Mouse (Mus musculus): ENCODE data around the gene Trpt1.

The Trpt1 gene

GRCm38 (mm10) chr19:6973581-6974190 lies 22.2 kb upstream of the Trpt1 start:
- in situ Hi-C loops (cut with MboI; ENCODE audit: low pct_unique_long_range_greater_than_20kb in 1 of 2, low sequenced_read_pairs in 2 of 2, unreplicated experiment in 1 of 2): no loop called here

GRCm38 (mm10) chr19:6974211-6975205 lies 21.4 kb upstream of the Trpt1 start, which contains the start of gene Ppp1r14b:
Gene Ppp1r14b (plus strand): TSS chr19:6974968.
- in situ Hi-C loops (cut with MboI; ENCODE audit: low pct_unique_long_range_greater_than_20kb in 1 of 2, low sequenced_read_pairs in 2 of 2, unreplicated experiment in 1 of 2): no loop called here

DNA sequence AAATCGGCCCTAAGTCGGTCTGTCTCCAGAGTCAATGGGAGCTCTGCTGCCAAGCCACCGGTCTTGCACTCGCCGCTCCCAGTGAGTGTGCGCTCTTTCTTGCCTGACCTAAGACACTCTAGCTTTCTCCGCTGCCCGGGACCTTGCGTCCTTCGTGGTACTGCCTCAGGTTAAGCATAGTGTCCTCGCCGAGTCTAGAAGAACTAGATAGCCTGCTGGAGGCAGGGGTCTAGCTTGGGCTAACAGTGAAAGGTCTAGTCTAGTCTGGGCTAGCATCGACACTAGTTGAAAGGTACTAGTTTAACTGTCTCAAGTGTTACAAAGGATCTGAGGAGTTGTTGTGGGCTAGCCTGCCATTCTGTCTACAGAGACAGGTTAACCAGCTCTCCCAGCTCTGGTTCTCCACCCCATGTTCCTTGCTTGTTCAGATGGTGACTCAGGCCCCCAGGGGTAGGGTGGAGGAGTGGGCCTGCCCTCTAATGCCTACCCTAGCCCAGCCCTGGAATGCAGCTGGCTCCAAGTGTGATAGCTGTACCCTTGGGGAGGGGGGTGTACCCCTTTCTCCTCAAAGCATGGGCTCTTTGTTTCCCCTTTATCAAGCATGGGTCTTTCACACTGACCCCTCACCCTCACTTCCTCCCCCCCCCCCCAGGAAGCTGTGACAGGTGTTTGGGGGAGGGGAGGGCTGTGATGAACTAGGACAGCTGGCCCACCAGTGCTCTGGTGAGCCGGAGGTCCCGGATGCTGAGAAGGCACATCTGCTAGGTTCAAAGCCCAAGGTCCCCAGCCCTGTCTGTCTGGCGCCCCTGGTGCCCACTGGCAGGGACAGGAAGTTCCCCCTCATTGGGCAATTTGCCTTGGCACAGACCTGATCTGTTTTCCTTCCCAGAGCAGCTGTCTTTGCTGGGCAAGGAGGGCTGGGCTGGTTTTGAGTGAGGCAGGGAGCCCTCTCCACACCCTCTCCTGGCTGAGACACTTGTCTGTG lies 20.1 kb upstream of the Trpt1 start, which contains the start of gene Plcb3:
Gene Plcb3, minus strand, starts transcription at position 934 of the 985 bp plus-strand sequence.
- in situ Hi-C loops (cut with MboI; ENCODE audit: low pct_unique_long_range_greater_than_20kb in 1 of 2, low sequenced_read_pairs in 2 of 2, unreplicated experiment in 1 of 2): no loop called here

DNA sequence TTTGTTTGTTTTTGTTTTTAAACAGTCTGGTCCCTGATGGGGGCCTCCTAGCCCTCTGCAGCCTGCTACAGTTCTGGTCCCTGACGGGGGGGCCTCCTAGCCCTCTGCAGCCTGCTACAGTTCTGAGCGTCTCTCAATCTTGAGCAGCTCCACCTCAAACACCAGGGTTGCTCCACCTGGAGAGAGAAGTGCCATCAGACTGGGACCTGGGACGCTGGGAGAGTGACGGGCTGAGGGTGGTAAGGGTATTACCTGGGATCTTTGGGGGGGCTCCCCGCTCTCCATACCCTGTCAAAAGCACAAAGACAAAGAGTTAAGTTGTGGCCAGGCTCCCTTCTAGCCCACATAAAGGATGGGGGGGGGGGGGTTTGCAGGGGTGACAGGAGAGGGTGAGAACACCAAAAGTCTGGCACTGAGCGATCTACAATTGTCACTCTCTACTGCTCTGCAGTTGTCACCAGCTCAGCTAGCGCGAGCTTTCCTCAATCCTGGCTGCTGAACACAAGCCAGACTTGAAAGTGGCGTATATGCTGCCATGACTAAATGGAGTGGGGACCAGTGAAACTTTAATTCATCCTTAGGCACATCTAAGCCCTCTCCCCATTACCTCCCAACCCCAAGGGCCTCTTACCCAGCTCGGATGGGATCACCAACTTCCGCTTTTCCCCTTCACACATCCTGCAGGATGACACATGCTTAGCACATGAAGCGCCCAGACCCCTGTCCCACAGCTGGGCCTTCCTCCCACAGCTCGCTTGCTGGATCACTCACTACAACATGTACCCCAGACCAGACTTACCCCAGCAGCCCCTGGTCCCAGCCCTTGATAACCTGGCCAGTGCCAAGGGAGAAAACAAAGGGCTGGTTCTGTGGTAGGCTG lies 17.9 kb upstream of the Trpt1 start:
- in situ Hi-C loops (cut with MboI; ENCODE audit: low pct_unique_long_range_greater_than_20kb in 1 of 2, low sequenced_read_pairs in 2 of 2, unreplicated experiment in 1 of 2): no loop called here

GRCm38 (mm10) chr19:6978639-6978974 lies 17.3 kb upstream of the Trpt1 start:
- in situ Hi-C loops (cut with MboI; ENCODE audit: low pct_unique_long_range_greater_than_20kb in 1 of 2, low sequenced_read_pairs in 2 of 2, unreplicated experiment in 1 of 2): no loop called here

- in situ Hi-C loops (cut with MboI; ENCODE audit: low pct_unique_long_range_greater_than_20kb in 1 of 2, low sequenced_read_pairs in 2 of 2, unreplicated experiment in 1 of 2): no loop called here
These were observed 16.9 kb upstream of the Trpt1 start for GRCm38 (mm10) chr19:6979001-6979479.

- in situ Hi-C loops (cut with MboI; ENCODE audit: low pct_unique_long_range_greater_than_20kb in 1 of 2, low sequenced_read_pairs in 2 of 2, unreplicated experiment in 1 of 2): no loop called here
These were observed 16.2 kb upstream of the Trpt1 start for GRCm38 (mm10) chr19:6979486-6980380.

DNA sequence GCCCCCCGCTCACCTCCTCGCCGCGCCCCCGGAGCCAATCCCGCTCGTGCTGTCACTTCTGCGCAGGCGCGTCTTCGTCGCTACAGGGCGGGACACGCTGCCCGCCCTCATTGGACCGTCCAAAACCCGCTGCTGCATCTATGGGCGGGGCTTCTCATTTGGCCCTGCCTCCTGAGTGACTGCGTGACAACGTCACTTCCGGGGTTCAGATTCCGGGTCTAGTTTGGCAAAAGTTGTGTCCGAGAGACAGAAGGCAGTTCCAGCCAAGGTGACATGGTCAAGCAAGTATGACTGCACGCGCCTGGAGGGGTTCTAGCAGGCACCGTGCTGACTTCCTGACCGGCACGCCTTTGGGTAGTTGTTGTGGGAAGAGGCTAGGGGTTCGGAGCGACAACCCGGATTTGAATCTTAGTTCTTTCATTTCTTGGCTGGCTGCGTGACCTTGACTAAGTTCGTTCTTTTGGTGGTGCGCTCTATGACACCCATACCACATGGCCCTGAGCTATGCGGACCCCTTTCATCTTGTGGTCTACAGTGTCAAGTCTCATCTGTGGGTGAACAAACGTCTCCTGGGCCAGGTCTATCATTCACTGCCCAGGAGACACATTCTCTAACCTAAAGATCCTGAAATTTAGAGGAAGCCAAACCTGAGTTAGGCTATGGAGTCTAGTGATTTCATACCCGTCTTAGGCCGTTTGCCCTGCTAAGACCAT lies 15.4 kb upstream of the Trpt1 start, which contains the start of gene Fkbp2:
Gene Fkbp2, minus strand, starts transcription at position 121 of the 713 bp plus-strand sequence.
- in situ Hi-C loops (cut with MboI; ENCODE audit: low pct_unique_long_range_greater_than_20kb in 1 of 2, low sequenced_read_pairs in 2 of 2, unreplicated experiment in 1 of 2): no loop called here

DNA sequence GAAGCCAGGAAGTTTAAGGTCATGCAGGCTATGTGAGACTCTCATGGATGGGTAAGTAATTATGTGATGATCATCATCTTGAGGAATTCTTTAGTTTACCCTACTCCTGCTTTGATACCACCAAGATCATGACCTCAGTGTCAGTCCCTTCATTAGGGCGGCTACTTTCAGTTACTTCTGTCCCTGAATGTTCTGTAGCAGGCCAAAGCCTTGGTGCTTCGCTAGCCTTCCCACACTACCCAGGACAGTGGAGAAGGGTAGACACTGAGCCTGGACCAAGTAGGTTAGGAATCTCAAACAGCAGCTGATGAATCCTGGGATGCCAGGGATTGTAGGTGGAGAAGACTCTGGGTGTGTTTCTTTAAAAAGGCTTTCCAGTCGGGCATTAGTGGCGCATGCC lies 14.5 kb upstream of the Trpt1 start:
- in situ Hi-C loops (cut with MboI; ENCODE audit: low pct_unique_long_range_greater_than_20kb in 1 of 2, low sequenced_read_pairs in 2 of 2, unreplicated experiment in 1 of 2): no loop called here

GRCm38 (mm10) chr19:6983621-6984020 lies 12.3 kb upstream of the Trpt1 start:
- in situ Hi-C loops (cut with MboI; ENCODE audit: low pct_unique_long_range_greater_than_20kb in 1 of 2, low sequenced_read_pairs in 2 of 2, unreplicated experiment in 1 of 2): no loop called here

GRCm38 (mm10) chr19:6985300-6985699 lies 10.6 kb upstream of the Trpt1 start:
- in situ Hi-C loops (cut with MboI; ENCODE audit: low pct_unique_long_range_greater_than_20kb in 1 of 2, low sequenced_read_pairs in 2 of 2, unreplicated experiment in 1 of 2): no loop called here

DNA sequence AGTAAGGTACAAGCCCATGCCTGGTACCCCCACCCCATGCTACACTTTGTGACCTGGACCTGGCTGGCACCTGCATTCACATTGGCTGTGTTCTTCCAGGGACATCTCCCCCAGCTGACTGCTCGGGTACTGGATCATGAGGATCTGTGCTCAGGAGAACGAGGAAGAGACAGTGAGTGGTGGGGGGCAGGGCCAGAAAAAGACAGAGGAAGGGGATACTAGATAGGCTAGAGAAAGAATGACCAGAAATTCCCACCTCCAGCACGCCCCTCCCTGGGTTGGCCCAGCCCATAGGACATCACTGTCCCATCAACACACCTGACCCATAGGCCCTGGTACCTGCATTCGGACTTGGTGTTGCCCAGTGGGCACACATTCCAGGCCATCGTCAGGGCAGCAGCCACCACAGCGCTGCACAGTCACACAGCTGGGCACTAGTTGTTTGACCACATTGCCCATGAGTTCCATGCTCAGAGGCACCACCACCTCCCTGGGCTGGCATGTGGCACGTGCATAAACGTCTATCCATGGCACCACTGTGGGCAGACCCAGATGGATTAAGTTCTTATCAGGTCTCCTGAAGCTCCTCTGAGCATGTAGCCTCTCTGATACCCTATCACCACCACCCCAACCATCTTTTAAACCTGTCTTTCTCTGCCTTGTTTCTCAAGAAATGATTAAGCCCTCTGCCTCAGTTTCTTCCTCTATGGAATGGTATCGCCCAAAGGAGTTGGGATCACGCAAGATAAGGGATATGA lies 9.8 kb upstream of the Trpt1 start:
- in situ Hi-C loops (cut with MboI; ENCODE audit: low pct_unique_long_range_greater_than_20kb in 1 of 2, low sequenced_read_pairs in 2 of 2, unreplicated experiment in 1 of 2): no loop called here

- in situ Hi-C loops (cut with MboI; ENCODE audit: low pct_unique_long_range_greater_than_20kb in 1 of 2, low sequenced_read_pairs in 2 of 2, unreplicated experiment in 1 of 2): no loop called here
These were observed 8.6 kb upstream of the Trpt1 start, which contains the start of gene Vegfb for GRCm38 (mm10) chr19:6987061-6987903. Gene Vegfb (minus strand): TSS chr19:6987651.

GRCm38 (mm10) chr19:6987904-6988285 lies 8.0 kb upstream of the Trpt1 start:
- in situ Hi-C loops (cut with MboI; ENCODE audit: low pct_unique_long_range_greater_than_20kb in 1 of 2, low sequenced_read_pairs in 2 of 2, unreplicated experiment in 1 of 2): no loop called here

Data from mouse embryonic stem cell (cell line).